Mouse (Mus musculus): ENCODE results near the gene Fam117a. TPM values are rescaled to one million over a fixed set of nuclear protein-coding genes. Genes with fewer than 3 reads are reported as not detected.
A peak's percentile ranks its signal among the peaks of the same experiment; 100 is the strongest.

The Fam117a gene
- total RNA-seq (2017) = 45.7 and 48.7 TPM in 2 replicates

DNA sequence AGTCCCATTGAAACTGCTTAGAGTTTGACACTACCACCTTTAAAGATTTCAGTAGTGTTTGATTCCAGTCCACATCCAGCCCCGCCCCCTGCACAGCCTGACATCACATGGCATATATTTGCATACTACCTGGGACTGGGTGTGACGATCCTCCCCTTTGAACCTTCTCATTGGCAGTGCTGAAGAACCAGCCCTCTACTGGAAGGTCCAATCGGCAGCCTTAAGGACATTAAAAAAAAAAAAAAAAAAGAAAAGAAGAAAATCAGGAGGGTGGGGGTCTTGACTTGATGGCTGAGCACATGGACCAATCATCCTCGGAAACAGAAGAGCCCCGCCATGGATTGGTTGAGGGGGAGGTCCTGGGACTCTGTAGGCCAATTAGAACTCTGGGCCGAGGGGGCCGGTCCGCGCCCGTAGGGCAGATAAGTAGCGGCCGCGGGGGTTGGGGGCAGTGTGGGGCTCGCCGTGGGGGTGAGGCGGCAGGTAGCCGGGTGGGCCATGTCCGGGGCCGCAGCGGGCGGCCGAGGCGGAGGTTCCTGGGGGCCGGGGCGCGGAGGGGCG, at the start of gene Fam117a:
TSS of gene Fam117a (plus strand) at position 451 of the 561 bp plus-strand sequence.
- peak; percentile 86 for ATAC-seq (ENCODE audit: extremely low read depth, insufficient number of reproducible peaks, low FRiP score, poor library complexity, severe bottlenecking)

- ATAC-seq (ENCODE audit: extremely low read depth, insufficient number of reproducible peaks, low FRiP score, poor library complexity, severe bottlenecking) = peak; percentile 73
Measured at GRCm38 (mm10) chr11:95291998-95292397, 44.8 kb upstream of the Fam117a start.

GRCm38 (mm10) chr11:95293017-95293624, 43.7 kb upstream of the Fam117a start:
- peak; percentile 77 for ATAC-seq (ENCODE audit: extremely low read depth, insufficient number of reproducible peaks, low FRiP score, poor library complexity, severe bottlenecking)

- no peak for ATAC-seq (ENCODE audit: extremely low read depth, insufficient number of reproducible peaks, low FRiP score, poor library complexity, severe bottlenecking)
Measured at GRCm38 (mm10) chr11:95295736-95296135, 41.1 kb upstream of the Fam117a start.

DNA sequence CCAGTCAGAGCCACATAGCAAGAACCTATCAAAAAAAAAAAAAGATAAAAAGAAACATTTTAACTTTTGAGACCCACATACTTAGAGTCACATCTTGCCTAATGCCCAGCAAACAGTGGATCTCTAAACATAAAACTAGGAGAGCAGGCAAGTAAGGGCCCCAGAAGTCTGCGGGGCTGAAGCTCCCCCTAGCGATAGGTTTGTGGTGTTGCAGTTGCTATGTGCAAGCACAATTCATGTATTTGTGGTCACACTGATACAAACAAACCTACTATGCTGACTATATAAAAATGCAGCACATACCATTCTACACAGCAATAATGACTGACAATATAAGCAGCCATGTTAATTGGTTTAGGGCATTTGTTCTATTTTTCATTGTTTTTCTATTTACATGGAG, 38.7 kb upstream of the Fam117a start:
- peak; percentile 82 for ATAC-seq (ENCODE audit: extremely low read depth, insufficient number of reproducible peaks, low FRiP score, poor library complexity, severe bottlenecking)

DNA sequence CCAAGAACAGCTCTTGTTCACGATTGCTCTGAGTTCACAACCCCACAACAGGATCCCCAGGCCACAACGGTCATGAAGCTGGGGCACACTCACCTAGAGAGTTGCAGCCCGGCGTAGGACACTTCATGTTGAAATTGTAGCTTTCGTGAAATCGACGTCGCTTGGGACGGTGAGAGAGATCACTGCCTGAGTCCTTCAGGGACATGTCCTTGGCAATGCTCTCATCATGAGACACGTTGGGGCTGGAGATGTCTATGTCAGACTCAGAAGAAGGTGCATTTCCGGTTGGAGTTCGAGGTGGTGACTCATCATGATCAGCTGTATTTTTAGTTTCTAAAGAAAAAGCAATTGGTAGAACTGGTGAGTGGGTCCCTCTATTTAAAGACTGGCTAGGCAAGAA, 36.9 kb upstream of the Fam117a start:
- no peak for ATAC-seq (ENCODE audit: extremely low read depth, insufficient number of reproducible peaks, low FRiP score, poor library complexity, severe bottlenecking)

DNA sequence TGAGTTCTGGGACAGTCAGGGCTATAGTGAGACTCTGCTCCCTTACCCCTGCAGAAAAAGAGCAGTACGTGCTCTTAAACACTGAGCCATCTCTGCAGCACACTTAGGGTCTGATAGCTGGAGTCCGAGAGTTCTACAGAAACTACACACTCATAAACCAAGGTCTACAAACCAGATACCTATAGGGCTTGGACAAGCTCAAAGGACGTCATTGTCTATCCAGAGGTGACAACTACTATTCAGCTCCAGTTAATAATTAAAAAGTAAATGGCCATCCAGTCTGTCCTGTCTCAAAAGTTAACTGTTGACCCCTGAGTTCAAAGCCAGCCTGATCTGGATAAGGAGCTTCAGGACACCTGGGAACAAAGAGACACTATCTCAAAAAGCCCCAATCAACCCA, 35.0 kb upstream of the Fam117a start:
- ATAC-seq (ENCODE audit: extremely low read depth, insufficient number of reproducible peaks, low FRiP score, poor library complexity, severe bottlenecking) = no peak

- no peak for ATAC-seq (ENCODE audit: extremely low read depth, insufficient number of reproducible peaks, low FRiP score, poor library complexity, severe bottlenecking)
Measured at GRCm38 (mm10) chr11:95305600-95305999, 31.2 kb upstream of the Fam117a start.

- no peak for ATAC-seq (ENCODE audit: extremely low read depth, insufficient number of reproducible peaks, low FRiP score, poor library complexity, severe bottlenecking)
Measured at GRCm38 (mm10) chr11:95307526-95307925, 29.3 kb upstream of the Fam117a start.

GRCm38 (mm10) chr11:95309510-95310006, 27.3 kb upstream of the Fam117a start:
- peak; percentile 88 for ATAC-seq (ENCODE audit: extremely low read depth, insufficient number of reproducible peaks, low FRiP score, poor library complexity, severe bottlenecking)

GRCm38 (mm10) chr11:95310007-95310647, 26.7 kb upstream of the Fam117a start, which contains the start of gene Kat7:
Gene Kat7, minus strand, starts transcription at chr11:95310246.
- ATAC-seq (ENCODE audit: extremely low read depth, insufficient number of reproducible peaks, low FRiP score, poor library complexity, severe bottlenecking) = peak; percentile 88

DNA sequence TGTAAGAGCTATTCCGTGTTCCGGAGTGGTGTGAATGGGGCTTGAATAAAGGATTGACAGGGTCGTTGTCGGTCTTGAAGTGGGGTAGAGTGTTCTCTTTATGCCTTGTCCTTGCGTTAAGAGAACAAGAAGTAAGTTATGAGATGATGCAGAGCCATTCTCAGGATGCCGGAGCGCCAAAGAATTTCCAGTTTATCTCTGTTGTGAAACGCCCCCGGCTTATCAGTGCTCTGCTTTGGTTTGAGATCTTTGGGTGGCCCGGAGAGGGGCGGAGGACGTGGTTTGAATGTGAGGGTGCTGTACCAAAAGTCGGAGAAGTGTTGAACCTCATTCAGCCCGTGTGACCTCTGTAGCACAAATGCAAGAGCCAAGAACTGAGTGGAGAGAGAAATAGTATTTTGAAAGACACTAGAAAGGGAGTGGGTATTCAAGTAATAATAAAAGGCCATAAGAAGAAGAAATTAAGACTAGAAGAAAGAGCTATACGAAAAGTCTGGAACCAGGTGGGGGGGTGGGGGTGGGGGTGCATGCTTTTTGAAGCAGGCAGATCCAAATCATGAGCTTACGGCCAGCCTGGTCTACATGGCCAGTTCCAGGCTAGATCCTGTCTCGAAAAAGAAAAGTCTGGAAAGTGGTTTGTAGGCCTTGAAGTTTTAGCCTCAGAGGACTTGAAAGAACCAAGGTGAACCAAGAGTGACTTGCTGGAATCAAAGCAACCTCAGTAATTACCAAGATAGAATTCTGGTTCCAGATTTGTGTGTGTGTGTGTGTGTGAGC, 26.0 kb upstream of the Fam117a start:
- no peak for ATAC-seq (ENCODE audit: extremely low read depth, insufficient number of reproducible peaks, low FRiP score, poor library complexity, severe bottlenecking)

DNA sequence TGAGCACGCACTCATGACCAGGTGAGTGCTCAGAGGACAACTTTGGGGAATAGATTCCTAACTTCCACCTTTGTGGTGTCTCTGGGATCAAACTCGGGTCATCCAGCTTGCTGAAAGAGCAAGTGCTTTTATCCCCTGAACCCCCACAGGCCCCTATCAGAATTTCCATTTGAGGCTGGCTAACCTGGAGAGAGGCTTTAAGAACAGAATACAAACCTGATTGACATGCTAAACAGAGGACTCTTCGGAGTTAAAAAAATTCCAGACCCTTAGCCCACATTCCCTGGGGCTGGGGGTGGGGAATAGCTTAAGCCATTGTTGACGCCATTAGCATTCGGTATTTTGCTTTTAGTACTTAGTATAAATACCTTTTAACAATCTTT, 25.4 kb upstream of the Fam117a start:
- no peak for ATAC-seq (ENCODE audit: extremely low read depth, insufficient number of reproducible peaks, low FRiP score, poor library complexity, severe bottlenecking)

- ATAC-seq (ENCODE audit: extremely low read depth, insufficient number of reproducible peaks, low FRiP score, poor library complexity, severe bottlenecking) = no peak
Measured at GRCm38 (mm10) chr11:95315215-95315955, 21.4 kb upstream of the Fam117a start.

GRCm38 (mm10) chr11:95318116-95318515, 18.7 kb upstream of the Fam117a start:
- no peak for ATAC-seq (ENCODE audit: extremely low read depth, insufficient number of reproducible peaks, low FRiP score, poor library complexity, severe bottlenecking)

- ATAC-seq (ENCODE audit: extremely low read depth, insufficient number of reproducible peaks, low FRiP score, poor library complexity, severe bottlenecking) = 0 out of 2 replicates have a peak, but pooled peaks have one; percentile 26
Measured at GRCm38 (mm10) chr11:95319506-95319905, 17.3 kb upstream of the Fam117a start.

DNA sequence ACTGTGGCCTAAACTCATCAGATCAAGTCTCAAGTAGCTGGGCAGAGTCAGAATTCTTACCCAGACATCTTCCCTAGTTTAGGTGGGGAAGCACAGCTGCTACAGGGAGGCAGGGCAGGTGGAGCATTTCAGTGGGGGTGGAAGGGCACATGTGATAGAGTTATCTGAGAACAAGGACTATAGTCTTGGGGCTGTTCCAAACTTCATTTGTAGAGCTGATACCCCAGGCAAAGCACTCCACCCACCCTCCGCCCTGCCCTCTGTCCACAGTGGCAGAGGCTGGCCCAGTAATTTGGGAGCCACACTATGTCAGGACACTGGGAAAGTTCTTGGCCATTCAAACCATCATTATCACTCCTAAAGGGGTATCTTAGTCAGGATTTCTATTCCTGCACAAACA, 16.8 kb upstream of the Fam117a start:
- no peak for ATAC-seq (ENCODE audit: extremely low read depth, insufficient number of reproducible peaks, low FRiP score, poor library complexity, severe bottlenecking)

DNA sequence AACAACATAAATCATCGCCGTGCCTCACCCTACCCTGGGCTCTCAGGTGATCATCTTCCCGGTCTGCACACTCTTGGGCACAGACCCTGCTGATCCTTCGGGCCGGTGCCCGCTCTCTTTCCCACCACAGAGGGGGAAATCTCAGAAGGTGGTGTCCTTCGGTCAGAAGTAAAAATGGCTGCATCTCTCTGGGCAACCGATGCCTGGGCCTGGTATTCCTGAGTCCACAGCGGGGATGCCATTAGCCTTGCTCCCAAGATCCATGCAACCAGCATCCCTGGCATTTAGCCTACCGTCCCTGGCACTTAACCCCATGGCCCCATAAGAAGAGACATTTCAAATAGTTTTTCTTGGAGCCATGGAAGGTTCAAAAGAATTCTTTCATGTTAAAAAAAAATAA, 12.6 kb upstream of the Fam117a start:
- ATAC-seq (ENCODE audit: extremely low read depth, insufficient number of reproducible peaks, low FRiP score, poor library complexity, severe bottlenecking) = no peak

DNA sequence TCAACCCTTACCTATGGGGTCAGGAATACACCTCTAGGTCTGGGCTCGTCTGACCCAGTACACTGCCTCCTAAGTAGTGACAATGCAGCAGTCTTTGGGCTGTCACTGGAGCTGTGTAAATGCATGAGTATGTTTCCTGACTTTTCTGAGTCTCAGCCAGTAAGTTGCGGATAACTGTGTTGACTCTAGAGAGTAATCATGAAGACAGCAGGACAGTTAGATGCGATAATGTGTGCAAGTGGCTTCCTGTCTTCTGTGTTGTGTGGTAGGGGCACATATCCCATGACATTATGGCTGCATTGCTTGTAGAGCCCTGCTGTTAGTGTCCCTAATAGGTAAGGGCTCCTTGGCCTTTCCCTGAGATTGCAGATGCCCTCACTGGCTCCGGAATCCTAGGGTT, 11.0 kb upstream of the Fam117a start:
- no peak for ATAC-seq (ENCODE audit: extremely low read depth, insufficient number of reproducible peaks, low FRiP score, poor library complexity, severe bottlenecking)
